Mouse (Mus musculus): ENCODE measurements at regions not wholly inside any gene's neighbourhood (a gene's known extent, or its start where the extent isn't known, plus 50 kb on each side); places are given as distances from the start of the nearest gene placed in this dataset.

- 60% methylated on average over 11 of the region's 11 CpGs for WGBS (ENCODE audit: insufficient replicate concordance)
- no peak overlapping the region for H3K4me3 ChIP-seq (ENCODE audit: low read depth, low read length)
- H3K4me2 ChIP-seq (ENCODE audit: low read depth, low read length), result no peak overlapping the region
- no peaks in the 10 kb centered on the region for H3K27me3 ChIP-seq (ENCODE audit: control insufficient read depth, insufficient read depth, low read depth, low read length)
- no peak overlapping the region for H3K27ac ChIP-seq (ENCODE audit: low read length)
- H3K9ac ChIP-seq (ENCODE audit: low read depth, low read length), result no peak overlapping the region
- no peak for ATAC-seq (ENCODE audit: low read depth)
- H3K9me3 ChIP-seq (replicated peaks; ENCODE audit: control insufficient read depth, low read length), result no peaks in the 10 kb centered on the region
- no peaks in the 10 kb centered on the region for H3K4me1 ChIP-seq (ENCODE audit: control insufficient read depth, low read depth, low read length)
- no peaks in the 10 kb centered on the region for H3K36me3 ChIP-seq (ENCODE audit: control insufficient read depth, insufficient read depth)
These were observed 107.6 kb upstream of the Dusp10 start for GRCm38 (mm10) chr1:183905345-183906142.

DNA sequence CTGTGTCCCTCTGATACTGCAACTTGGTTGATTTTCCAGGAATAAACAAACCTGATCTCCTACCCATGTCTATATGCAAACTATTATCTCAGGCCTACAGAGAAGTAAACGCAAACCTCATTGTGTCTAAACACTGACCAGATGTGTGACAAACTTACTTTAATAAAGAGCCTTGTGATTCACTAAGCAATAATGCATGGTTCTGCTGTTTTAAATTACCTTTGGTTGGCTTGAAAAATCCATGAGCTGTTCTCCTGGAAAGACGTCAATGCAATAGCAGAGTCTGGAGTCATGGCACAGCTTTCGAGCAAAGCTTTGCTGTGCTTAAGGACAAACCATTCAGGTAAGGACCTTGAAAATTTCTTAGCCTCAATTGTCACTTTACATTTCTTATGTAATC lies 95.4 kb upstream of the Dusp10 start:
- Histone ChIP-seq H3K36me3 (ENCODE audit: control insufficient read depth, insufficient read depth) (no peaks in the 10 kb centered on the region), H3K9me3 (replicated peaks; ENCODE audit: control insufficient read depth, low read length) (no peaks in the 10 kb centered on the region; the same call in 1 of the 2 replicates), H3K27ac (ENCODE audit: low read length) (no peak overlapping the region), H3K4me3 (ENCODE audit: low read depth, low read length) (no peak overlapping the region), H3K4me1 (ENCODE audit: control insufficient read depth, low read depth, low read length) (no peaks in the 10 kb centered on the region), H3K9ac (ENCODE audit: low read depth, low read length) (no peak overlapping the region), H3K4me2 (ENCODE audit: low read depth, low read length) (no peak overlapping the region), H3K27me3 (ENCODE audit: control insufficient read depth, insufficient read depth, low read depth, low read length) (no peaks in the 10 kb centered on the region)
- no peak for ATAC-seq (ENCODE audit: low read depth)
- 69% methylated on average over 3 of the region's 3 CpGs for WGBS (ENCODE audit: insufficient replicate concordance)

- H3K4me1 ChIP-seq (ENCODE audit: control insufficient read depth, low read depth, low read length), result no peaks in the 10 kb centered on the region
- no peak overlapping the region for H3K9ac ChIP-seq (ENCODE audit: low read depth, low read length)
- 49% methylated on average over 2 of the region's 2 CpGs for WGBS (ENCODE audit: insufficient replicate concordance)
- H3K27me3 ChIP-seq (ENCODE audit: control insufficient read depth, insufficient read depth, low read depth, low read length), result no peaks in the 10 kb centered on the region
- H3K9me3 ChIP-seq (replicated peaks; ENCODE audit: control insufficient read depth, low read length), result no peaks in the 10 kb centered on the region; the same call in 1 of the 2 replicates
- H3K36me3 ChIP-seq (ENCODE audit: control insufficient read depth, insufficient read depth), result no peaks in the 10 kb centered on the region
- no peak overlapping the region for H3K27ac ChIP-seq (ENCODE audit: low read length)
- ATAC-seq (ENCODE audit: low read depth), result no peak
- H3K4me3 ChIP-seq (ENCODE audit: low read depth, low read length), result no peak overlapping the region
- H3K4me2 ChIP-seq (ENCODE audit: low read depth, low read length), result no peak overlapping the region
These were observed 91.8 kb upstream of the Dusp10 start for GRCm38 (mm10) chr1:183921262-183921661.

- no peak overlapping the region for H3K27ac ChIP-seq (ENCODE audit: low read length)
- no peak overlapping the region for H3K4me2 ChIP-seq (ENCODE audit: low read depth, low read length)
- H3K4me1 ChIP-seq (ENCODE audit: control insufficient read depth, low read depth, low read length), result no peaks in the 10 kb centered on the region
- WGBS (ENCODE audit: insufficient replicate concordance), result 68% methylated on average over 4 of the region's 4 CpGs
- no peak for ATAC-seq (ENCODE audit: low read depth)
- no peaks in the 10 kb centered on the region for H3K36me3 ChIP-seq (ENCODE audit: control insufficient read depth, insufficient read depth)
- H3K4me3 ChIP-seq (ENCODE audit: low read depth, low read length), result no peak overlapping the region
- H3K9me3 ChIP-seq (replicated peaks; ENCODE audit: control insufficient read depth, low read length), result no peaks in the 10 kb centered on the region
- H3K9ac ChIP-seq (ENCODE audit: low read depth, low read length), result no peak overlapping the region
- no peaks in the 10 kb centered on the region for H3K27me3 ChIP-seq (ENCODE audit: control insufficient read depth, insufficient read depth, low read depth, low read length)
These were observed 84.6 kb upstream of the Dusp10 start for GRCm38 (mm10) chr1:183928539-183928938.

- 58% methylated on average over 4 of the region's 4 CpGs for WGBS (ENCODE audit: insufficient replicate concordance)
- H3K9ac ChIP-seq (ENCODE audit: low read depth, low read length), result no peak overlapping the region
- no peak overlapping the region for H3K4me2 ChIP-seq (ENCODE audit: low read depth, low read length)
- no peak for ATAC-seq (ENCODE audit: low read depth)
- H3K27me3 ChIP-seq (ENCODE audit: control insufficient read depth, insufficient read depth, low read depth, low read length), result no peaks in the 10 kb centered on the region
- H3K27ac ChIP-seq (ENCODE audit: low read length), result no peak overlapping the region
- no peaks in the 10 kb centered on the region for H3K36me3 ChIP-seq (ENCODE audit: control insufficient read depth, insufficient read depth)
- H3K4me1 ChIP-seq (ENCODE audit: control insufficient read depth, low read depth, low read length), result no peaks in the 10 kb centered on the region
- no peak overlapping the region for H3K4me3 ChIP-seq (ENCODE audit: low read depth, low read length)
- no peaks in the 10 kb centered on the region for H3K9me3 ChIP-seq (replicated peaks; ENCODE audit: control insufficient read depth, low read length)
These were observed 82.6 kb upstream of the Dusp10 start for GRCm38 (mm10) chr1:183930363-183930982.

DNA sequence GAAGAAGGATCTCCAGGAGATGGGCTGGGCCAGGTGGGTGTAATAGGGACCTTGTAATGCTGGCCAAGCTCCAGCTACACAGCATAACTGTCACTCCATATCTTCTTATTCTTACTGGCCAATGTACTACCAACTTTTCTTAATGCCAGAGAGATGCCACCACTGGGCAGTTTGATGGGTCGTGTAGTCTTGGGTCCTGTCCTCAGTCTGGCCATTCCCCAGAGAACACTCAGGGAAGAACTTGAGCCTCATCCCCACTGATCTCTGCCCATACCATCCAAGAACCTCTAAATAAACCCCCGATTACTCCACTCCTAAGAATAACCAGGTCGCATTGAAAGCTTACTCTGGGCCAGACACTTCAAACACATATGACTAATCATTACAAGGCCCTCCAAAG lies 82.0 kb upstream of the Dusp10 start:
- 55% methylated on average over 3 of the region's 3 CpGs for WGBS (ENCODE audit: insufficient replicate concordance)
- Histone ChIP-seq H3K4me2 (ENCODE audit: low read depth, low read length) (no peak overlapping the region), H3K36me3 (ENCODE audit: control insufficient read depth, insufficient read depth) (no peaks in the 10 kb centered on the region), H3K27me3 (ENCODE audit: control insufficient read depth, insufficient read depth, low read depth, low read length) (no peaks in the 10 kb centered on the region), H3K27ac (ENCODE audit: low read length) (no peak overlapping the region), H3K4me1 (ENCODE audit: control insufficient read depth, low read depth, low read length) (no peaks in the 10 kb centered on the region), H3K4me3 (ENCODE audit: low read depth, low read length) (no peak overlapping the region), H3K9me3 (replicated peaks; ENCODE audit: control insufficient read depth, low read length) (no peaks in the 10 kb centered on the region), H3K9ac (ENCODE audit: low read depth, low read length) (no peak overlapping the region)
- no peak for ATAC-seq (ENCODE audit: low read depth)

DNA sequence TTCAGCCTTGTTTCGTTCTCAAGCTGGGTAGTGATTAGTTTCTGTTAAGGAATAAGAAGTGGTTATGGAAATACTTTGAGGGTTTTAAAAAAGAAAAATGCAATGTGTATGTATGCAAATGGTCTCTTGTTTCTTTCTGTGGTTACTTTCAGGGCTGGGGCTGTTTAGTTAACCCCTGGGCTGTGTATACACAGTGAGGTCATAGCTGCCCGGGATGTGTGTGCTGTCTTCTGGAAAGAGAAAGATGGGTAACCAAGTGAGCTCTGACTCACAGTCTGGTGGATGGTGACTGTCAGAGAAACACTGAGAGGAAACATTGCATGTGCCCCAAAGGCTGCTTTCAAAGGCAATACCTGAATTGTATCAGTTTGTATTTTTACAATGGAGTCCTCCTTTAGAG lies 79.3 kb upstream of the Dusp10 start:
- no peak overlapping the region for H3K4me3 ChIP-seq (ENCODE audit: low read depth, low read length)
- peak; percentile 56; the same call in 1 of the 2 replicates for ATAC-seq (ENCODE audit: low read depth)
- 45% methylated on average over 2 of the region's 2 CpGs for WGBS (ENCODE audit: insufficient replicate concordance)
- H3K36me3 ChIP-seq (ENCODE audit: control insufficient read depth, insufficient read depth), result no peaks in the 10 kb centered on the region
- no peaks in the 10 kb centered on the region for H3K4me1 ChIP-seq (ENCODE audit: control insufficient read depth, low read depth, low read length)
- H3K9me3 ChIP-seq (replicated peaks; ENCODE audit: control insufficient read depth, low read length), result no peaks in the 10 kb centered on the region
- no peaks in the 10 kb centered on the region for H3K27me3 ChIP-seq (ENCODE audit: control insufficient read depth, insufficient read depth, low read depth, low read length)
- no peak overlapping the region for H3K27ac ChIP-seq (ENCODE audit: low read length)
- no peak overlapping the region for H3K4me2 ChIP-seq (ENCODE audit: low read depth, low read length)
- no peak overlapping the region for H3K9ac ChIP-seq (ENCODE audit: low read depth, low read length)

- WGBS (ENCODE audit: insufficient replicate concordance), result 75% methylated on average over 11 of the region's 11 CpGs
- Histone ChIP-seq H3K27ac (ENCODE audit: low read length) (no peak overlapping the region), H3K9ac (ENCODE audit: low read depth, low read length) (no peak overlapping the region), H3K36me3 (ENCODE audit: control insufficient read depth, insufficient read depth) (no peaks in the 10 kb centered on the region), H3K4me2 (ENCODE audit: low read depth, low read length) (no peak overlapping the region), H3K4me1 (ENCODE audit: control insufficient read depth, low read depth, low read length) (no peaks in the 10 kb centered on the region), H3K27me3 (ENCODE audit: control insufficient read depth, insufficient read depth, low read depth, low read length) (no peaks in the 10 kb centered on the region), H3K9me3 (replicated peaks; ENCODE audit: control insufficient read depth, low read length) (no peaks in the 10 kb centered on the region), H3K4me3 (ENCODE audit: low read depth, low read length) (no peak overlapping the region)
- no peak for ATAC-seq (ENCODE audit: low read depth)
These were observed 75.9 kb upstream of the Dusp10 start for GRCm38 (mm10) chr1:183937166-183937565.

DNA sequence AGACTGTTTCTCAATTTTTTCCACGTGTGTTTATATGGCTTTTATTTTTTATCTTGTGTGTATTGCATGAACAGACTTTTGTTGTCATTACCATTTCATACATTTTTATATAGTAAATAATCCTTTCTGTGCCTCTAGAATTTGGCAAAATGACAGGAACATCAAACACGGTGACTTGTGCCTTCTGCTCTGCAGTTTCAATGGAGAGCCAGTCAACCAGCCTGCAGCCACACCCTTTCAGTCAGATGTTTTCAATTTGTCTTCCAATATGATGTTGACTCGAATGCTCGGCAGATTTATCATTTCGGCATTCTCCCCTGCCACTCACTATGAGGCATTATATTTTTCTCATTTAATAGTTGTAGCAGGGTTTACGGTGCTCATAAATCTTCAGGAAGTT lies 74.7 kb upstream of the Dusp10 start:
- Histone ChIP-seq H3K27me3 (ENCODE audit: control insufficient read depth, insufficient read depth, low read depth, low read length) (no peaks in the 10 kb centered on the region), H3K36me3 (ENCODE audit: control insufficient read depth, insufficient read depth) (no peaks in the 10 kb centered on the region), H3K9ac (ENCODE audit: low read depth, low read length) (no peak overlapping the region), H3K4me1 (ENCODE audit: control insufficient read depth, low read depth, low read length) (no peaks in the 10 kb centered on the region), H3K4me3 (ENCODE audit: low read depth, low read length) (no peak overlapping the region), H3K27ac (ENCODE audit: low read length) (no peak overlapping the region), H3K9me3 (replicated peaks; ENCODE audit: control insufficient read depth, low read length) (no peaks in the 10 kb centered on the region), H3K4me2 (ENCODE audit: low read depth, low read length) (no peak overlapping the region)
- WGBS (ENCODE audit: insufficient replicate concordance), result 62% methylated on average over 6 of the region's 6 CpGs
- ATAC-seq (ENCODE audit: low read depth), result no peak

Data from liver, embryonic 16.5 days (tissue).